ENCODE assay signal across 14 mouse cellular contexts in the genomic region with DNA sequence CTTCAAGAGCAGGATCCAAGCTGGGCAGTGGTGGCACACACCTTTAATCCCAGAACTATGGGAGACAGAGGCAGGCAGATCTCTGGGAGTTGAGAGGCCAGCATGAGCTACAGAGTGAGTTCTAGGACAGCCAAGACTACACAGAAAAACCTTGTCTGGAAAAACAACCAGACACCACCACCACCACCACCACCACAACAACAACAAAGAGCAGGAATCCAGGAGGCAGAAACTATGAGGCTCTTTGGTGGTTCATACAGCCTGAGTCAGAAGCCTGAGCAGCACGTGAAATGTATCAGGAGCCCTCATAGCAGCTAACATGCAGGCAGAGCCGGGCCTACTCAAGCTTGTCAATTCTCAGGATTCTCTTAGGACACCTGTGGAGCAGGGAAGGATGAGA. TPM values are rescaled to one million over a fixed set of nuclear protein-coding genes. Genes with fewer than 3 reads are reported as not detected.
DNase-seq lines count a peak whose midpoint lies in the region; ATAC-seq and TF ChIP-seq lines count a peak whose summit lies in the region.
"Had no signal": no experiment of that assay in that cellular context is flagged by ENCODE, and none has a peak within 500 bp of the region (broad histone marks: within the 10 kb centered on the region; RNA-seq: fewer than 3 reads in every experiment).

No protein-coding gene starts in this region.

- peaks cover 10% of the 10 kb centered on the region; the same call in 1 of the 2 replicates for H3K4me1 ChIP-seq in lung, embryonic 15.5 days
- H3K4me1 ChIP-seq in cortical plate, adult 2 months (ENCODE audit: control insufficient read depth, insufficient read depth, low read length), result peaks cover 11% of the 10 kb centered on the region

- H3K79me2 ChIP-seq in myocyte (ENCODE audit: control insufficient read depth, insufficient read depth), result no peaks in the 10 kb centered on the region

- no peak for DNase-seq in gastrocnemius, adult 2 months
- DNase-seq in gastrocnemius, postnatal 4 days (ENCODE audit: low spot score in 2 of 2), result no peak
- DNase-seq in lung, postnatal 36 days, result no peak
- DNase-seq in adrenal gland, adult (ENCODE audit: inconsistent age in 2 of 2, low spot score in 1 of 2), result no peak
- DNase-seq in gastrocnemius, adult 8-10 months (ENCODE audit: low spot score in 2 of 2), result no peak
- DNase-seq: embryo, embryonic 11 days; right cerebral cortex, postnatal 25 days had no signal

- intact Hi-C loops in gastrocnemius, adult 2 months (cut with DNase I), result no loop called here

- 86% methylated on average over 2 of the region's 2 CpGs for WGBS in lung, embryonic 15.5 days

- TF ChIP-seq CTCF in gastrocnemius, adult 2 months (IDR thresholded peaks at IDR 0.05), result no peak
- no peak for TF ChIP-seq CTCF in cortical plate, adult 2 months (IDR thresholded peaks at IDR 0.05; ENCODE audit: extremely low read depth, insufficient read depth, low read length)

- H3K9me3 ChIP-seq in lung, embryonic 15.5 days, result no peaks in the 10 kb centered on the region

- H3ac ChIP-seq in myocyte (ENCODE audit: control insufficient read depth, insufficient read length), result no peak overlapping the region

- no peaks in the 10 kb centered on the region for H3K36me3 ChIP-seq in lung, embryonic 15.5 days
- H3K36me3 ChIP-seq in myocyte (ENCODE audit: control insufficient read depth, insufficient read depth), result no peaks in the 10 kb centered on the region
- H3K36me3 ChIP-seq: heart, embryonic 13.5 days had no signal

- H3K9ac ChIP-seq in lung, embryonic 15.5 days, result no peak overlapping the region
- H3K9ac ChIP-seq: heart, embryonic 13.5 days; lung, embryonic 14.5 days had no signal

- peak overlapping the region; percentile 58 for H3K4me3 ChIP-seq in gastrocnemius, adult 2 months
- no peak overlapping the region for H3K4me3 ChIP-seq in lung, embryonic 15.5 days
- H3K4me3 ChIP-seq in cortical plate, adult 2 months (ENCODE audit: insufficient read depth, low read length), result no peak overlapping the region
- no peak overlapping the region for H3K4me3 ChIP-seq in myocyte
- H3K4me3 ChIP-seq: heart, embryonic 13.5 days had no signal

- TF ChIP-seq POLR2A in cortical plate, adult 2 months (IDR thresholded peaks at IDR 0.05; ENCODE audit: extremely low read depth, insufficient read depth, low read length), result no peak
- no peak for TF ChIP-seq POLR2A in myocyte (IDR thresholded peaks at IDR 0.05; ENCODE audit: insufficient read length, low read depth)

- H3K4me2 ChIP-seq in lung, embryonic 15.5 days, result peak overlapping the region; percentile 10; the same call in 1 of the 2 replicates
- H3K4me2 ChIP-seq in myocyte (ENCODE audit: low read depth), result peak overlapping the region; percentile 63
- H3K4me2 ChIP-seq: heart, embryonic 13.5 days; lung, embryonic 14.5 days had no signal

- H3K27me3 ChIP-seq in lung, embryonic 15.5 days, result no peaks in the 10 kb centered on the region
- H3K27me3 ChIP-seq in myocyte (ENCODE audit: control insufficient read depth, insufficient read depth, insufficient read length), result no peaks in the 10 kb centered on the region
- H3K27me3 ChIP-seq: heart, embryonic 13.5 days had no signal

- H3K27ac ChIP-seq in gastrocnemius, adult 2 months, result peak overlapping the region; percentile 79
- H3K27ac ChIP-seq in lung, embryonic 15.5 days, result no peak overlapping the region
- 0 out of 2 replicates have a peak overlapping the region, but pooled peaks have one; percentile 42 for H3K27ac ChIP-seq in cortical plate, adult 2 months (ENCODE audit: insufficient read depth, low read length)
- H3K27ac ChIP-seq: heart, embryonic 13.5 days had no signal

- ATAC-seq in lung, embryonic 15.5 days (ENCODE audit: borderline replicate concordance, extremely low read depth, low FRiP score, low TSS enrichment), result no peak
- ATAC-seq: midbrain, embryonic 16.5 days had no signal

TF ChIP-seq in myocyte, 11 proteins besides CTCF, POLR2A, EP300 and RAD21:
- TF ChIP-seq CEBPB (IDR thresholded peaks at IDR 0.05; ENCODE audit: insufficient read depth, poor library complexity, severe bottlenecking) (no peak), POLR2AphosphoS2 (IDR thresholded peaks at IDR 0.05; ENCODE audit: insufficient read length, low read depth) (no peak), MYOD1 (IDR thresholded peaks at IDR 0.05; ENCODE audit: control insufficient read depth in 1 of 3, insufficient read length in 2 of 3, low read depth in 2 of 3) (no peak), TCF3 (IDR thresholded peaks at IDR 0.05; ENCODE audit: insufficient read length, low read depth) (no peak), MYOG (IDR thresholded peaks at IDR 0.05; ENCODE audit: control insufficient read depth in 1 of 3, insufficient read depth in 1 of 3, insufficient read length in 2 of 3, low read depth in 2 of 3) (no peak), SRF (IDR thresholded peaks at IDR 0.05; ENCODE audit: control insufficient read depth, insufficient read length, low read depth) (no peak), USF1 (IDR thresholded peaks at IDR 0.05; ENCODE audit: low read depth) (no peak), TCF12 (IDR thresholded peaks at IDR 0.05; ENCODE audit: insufficient read depth, poor library complexity, severe bottlenecking) (no peak), E2F4 (IDR thresholded peaks at IDR 0.05; ENCODE audit: insufficient read depth) (no peak), MAX (IDR thresholded peaks at IDR 0.05; ENCODE audit: low read depth) (no peak), REST (IDR thresholded peaks at IDR 0.05; ENCODE audit: insufficient read depth, insufficient read length) (no peak)

RNA-seq across cellular contexts. Expression of gene Tmem229b, which starts 26.3 kb away (rescaled TPM):
- total RNA-seq in gastrocnemius, adult 2 months (2021), result 1 to 10 TPM; 4.6 to 8.6 TPM
- total RNA-seq in gastrocnemius, postnatal 4 days (2021), result 1 to 10 TPM; 7.7 to 8.0 TPM
- 5.4 and 7.3 TPM in 2 replicates for polyA plus RNA-seq in lung, embryonic 15.5 days (2015; fragmentation: Nextera tagmentation; extraction: Ambion mirVana)
- 20.9 and 21.5 TPM in 2 replicates for polyA plus RNA-seq in cortical plate, adult 2 months (2012; rRNA removed)
- polyA plus RNA-seq in myocyte (2012; fragmentation: generic; extraction: Trizol), result 2.9 TPM
- total RNA-seq in gastrocnemius, adult 8-10 months (2022), result 1 to 10 TPM; 1.8 to 6.6 (median 3.4) TPM

RNA-seq across cellular contexts. Expression of gene Plekhh1, which starts 47.8 kb away (rescaled TPM):
- 1 to 10 TPM; 1.1 to 1.3 TPM for total RNA-seq in gastrocnemius, adult 2 months (2021)
- total RNA-seq in gastrocnemius, postnatal 4 days (2021), result 1 to 10 TPM; 2.2 to 2.6 TPM
- polyA plus RNA-seq in lung, embryonic 15.5 days (2015; fragmentation: Nextera tagmentation; extraction: Ambion mirVana), result 3.3 and 3.4 TPM in 2 replicates
- 19.5 and 22.3 TPM in 2 replicates for polyA plus RNA-seq in cortical plate, adult 2 months (2012; rRNA removed)
- polyA plus RNA-seq in myocyte (2012; fragmentation: generic; extraction: Trizol), result 3.5 TPM
- 1 to 10 TPM in 3 of 4 experiments, under 1 TPM in 1; 0.61 to 2.7 (median 1.5) TPM for total RNA-seq in gastrocnemius, adult 8-10 months (2022)
- polyA plus RNA-seq: erythroblast, embryonic 14.5 days had no signal
